Mouse (Mus musculus) layer of hippocampus, postnatal 36 days (tissue): ENCODE data around the gene Ehd3. TPM values are rescaled to one million over a fixed set of nuclear protein-coding genes. Genes with fewer than 3 reads are reported as not detected.
"Not testable (repeated sequence)": the region's sequence is repeated elsewhere in the genome, so short reads cannot be mapped to it uniquely, and the experiment has no call there.

Source experiments
- DNase-seq, 2 experiments: peaks; one replicate each; pipeline ENCODE4 v3.0.0; 2022
- total RNA-seq, 2 experiments: library from RNA; stranded (reverse); gene quantifications; 2 replicates each; pipeline ENCODE4 v1.2.3; 2021

The Ehd3 gene
- total RNA-seq, 2 experiments from 2014 or later: 133 to 146 TPM

GRCm38 (mm10) chr17:73826106-73826505, 22.2 kb downstream of the Ehd3 start:
- DNase-seq: no peak

GRCm38 (mm10) chr17:73827446-73827845, 23.5 kb downstream of the Ehd3 start:
- DNase-seq: no peak

GRCm38 (mm10) chr17:73830511-73830910, 26.6 kb downstream of the Ehd3 start:
- peak; percentile 64 to 68 for DNase-seq

DNA sequence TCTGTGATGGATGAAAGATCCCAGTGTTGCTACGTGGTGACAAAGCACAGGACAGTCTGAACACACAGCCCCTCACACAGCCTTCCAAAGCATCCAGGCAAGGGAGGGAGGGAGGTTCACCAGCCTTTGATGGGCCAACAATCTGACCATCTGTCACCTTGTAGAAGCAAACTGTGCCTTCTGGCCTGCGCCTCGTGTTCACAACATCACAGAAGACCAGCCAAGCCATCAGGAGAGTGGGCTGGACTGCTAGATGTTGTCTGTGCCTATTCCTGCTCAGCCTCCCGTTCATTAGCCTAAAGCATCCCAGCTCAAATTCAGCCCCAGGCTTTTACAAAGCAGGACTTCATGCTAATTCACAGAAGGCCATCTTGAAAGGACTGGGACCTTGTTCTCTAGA, 27.5 kb downstream of the Ehd3 start:
- DNase-seq: peak; percentile 83 to 86

DNA sequence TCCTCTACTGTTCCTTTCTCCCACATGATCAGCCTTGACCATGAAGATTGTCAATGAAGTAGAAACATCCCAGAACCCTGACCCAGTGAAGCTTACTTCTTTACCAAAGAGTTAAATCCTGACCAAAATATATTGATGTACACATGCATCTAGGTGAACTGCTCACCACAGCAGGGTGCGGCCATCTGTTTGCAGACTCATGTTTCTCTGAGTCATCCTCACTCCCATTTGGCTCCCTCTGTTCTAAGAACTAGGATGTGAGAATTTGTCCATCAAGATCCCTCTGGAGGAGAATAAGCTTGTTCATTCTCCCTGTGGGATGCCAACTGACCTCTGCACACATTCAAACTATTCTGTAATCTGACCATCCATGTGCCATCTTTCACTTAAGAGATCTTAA, 29.0 kb downstream of the Ehd3 start:
- DNase-seq: no peak

DNA sequence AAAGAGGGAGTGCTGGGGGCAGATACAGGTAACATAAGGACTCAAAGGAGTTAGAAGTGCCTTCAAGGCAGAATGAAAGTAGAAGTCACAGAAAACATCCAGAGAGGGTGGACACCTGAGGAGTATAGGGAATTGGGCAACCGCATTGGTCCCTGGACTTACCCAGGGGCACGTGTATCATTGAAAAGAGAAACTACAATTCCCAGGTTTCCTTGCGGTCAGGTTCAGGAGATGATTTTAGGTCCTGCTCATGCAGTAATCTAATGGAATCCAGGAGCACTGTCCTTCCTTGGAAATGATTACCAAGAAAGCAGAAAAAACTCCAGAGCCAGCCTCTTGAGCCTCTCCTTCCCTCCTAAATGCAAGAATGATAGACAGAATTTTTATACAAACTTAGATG, 29.5 kb downstream of the Ehd3 start:
- DNase-seq: no peak

GRCm38 (mm10) chr17:73836601-73837000, 32.7 kb downstream of the Ehd3 start:
- DNase-seq: no peak

GRCm38 (mm10) chr17:73837244-73837643, 33.3 kb downstream of the Ehd3 start:
- DNase-seq: no peak

DNA sequence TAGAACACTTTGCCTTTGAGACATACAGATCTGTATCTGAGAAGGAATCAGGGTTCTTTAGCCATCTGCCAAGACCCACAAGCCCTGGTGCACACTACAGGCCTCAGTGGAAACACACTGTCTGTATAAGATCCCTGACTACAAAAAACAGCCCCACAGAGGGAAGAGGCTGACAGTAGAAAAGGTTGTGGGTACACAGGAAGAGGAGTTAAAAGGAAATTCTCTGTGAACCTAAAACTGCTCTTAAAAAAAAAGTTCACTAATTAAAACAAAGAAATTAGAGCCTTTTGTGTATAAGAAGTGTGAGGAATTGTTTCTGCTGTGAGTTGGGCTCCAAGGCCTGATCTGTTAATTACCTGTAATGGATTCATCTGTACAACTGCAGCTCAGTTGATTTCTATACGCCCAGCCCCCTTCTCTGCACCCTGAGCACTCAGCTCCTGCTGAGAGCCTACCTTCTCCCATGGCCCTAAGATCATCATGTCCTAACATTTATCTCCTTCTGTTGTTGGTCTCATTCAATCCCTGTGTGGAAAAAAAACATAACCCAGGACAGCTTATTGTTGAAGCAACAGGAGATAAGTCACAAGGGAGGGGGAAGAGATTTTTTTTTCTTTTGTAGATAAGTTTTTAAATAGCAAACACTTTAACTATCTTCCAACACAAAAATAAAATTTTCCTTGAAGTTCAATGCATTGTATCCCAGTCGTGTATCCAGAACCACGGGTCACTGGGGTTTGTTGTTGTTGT, 35.3 kb downstream of the Ehd3 start:
- DNase-seq: no peak

DNA sequence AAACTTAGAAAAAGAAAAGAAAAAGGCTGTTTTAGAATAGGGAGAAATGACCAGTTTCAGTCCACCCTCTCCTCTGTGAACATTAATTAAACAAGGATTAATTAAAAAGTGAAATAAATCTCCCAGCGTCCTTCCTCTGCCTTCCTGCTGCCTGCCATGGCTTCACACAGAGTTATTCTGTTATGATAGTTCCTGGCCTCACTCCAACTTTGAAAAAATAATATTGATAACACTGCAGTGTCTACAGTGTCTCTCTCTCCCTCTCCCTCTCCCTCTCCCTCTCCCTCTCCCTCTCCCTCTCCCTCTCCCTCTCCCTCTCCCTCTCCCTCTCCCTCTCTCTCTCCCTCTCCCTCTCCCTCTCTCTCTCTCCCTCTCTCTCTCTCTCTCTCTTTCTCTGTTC, 35.9 kb downstream of the Ehd3 start:
- not testable (repeated sequence) for DNase-seq

GRCm38 (mm10) chr17:73842963-73843362, 39.0 kb downstream of the Ehd3 start:
- DNase-seq: no peak

DNA sequence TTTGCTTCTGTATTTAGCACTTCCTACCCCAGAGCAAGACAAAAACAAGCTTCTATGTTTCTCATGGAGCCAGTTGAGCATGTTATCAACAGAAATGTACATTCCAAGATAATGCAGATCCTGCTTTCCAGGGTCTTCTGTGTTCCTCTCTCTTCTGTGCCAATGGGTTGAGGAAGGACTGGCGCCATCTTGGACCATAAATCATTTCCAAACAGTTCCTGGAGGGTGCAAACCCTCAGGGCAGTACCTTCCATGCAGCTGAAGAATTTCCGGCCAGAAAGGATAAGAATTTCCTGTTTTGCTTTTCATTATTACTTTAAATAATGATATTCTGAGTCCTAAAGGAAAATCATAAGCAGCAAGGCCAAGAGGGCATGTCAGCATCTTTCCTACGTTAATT, 41.7 kb downstream of the Ehd3 start:
- no peak for DNase-seq

- no peak for DNase-seq
Measured at GRCm38 (mm10) chr17:73847399-73847798, 43.5 kb downstream of the Ehd3 start.

GRCm38 (mm10) chr17:73853041-73853440, 49.1 kb downstream of the Ehd3 start:
- no peak for DNase-seq

DNA sequence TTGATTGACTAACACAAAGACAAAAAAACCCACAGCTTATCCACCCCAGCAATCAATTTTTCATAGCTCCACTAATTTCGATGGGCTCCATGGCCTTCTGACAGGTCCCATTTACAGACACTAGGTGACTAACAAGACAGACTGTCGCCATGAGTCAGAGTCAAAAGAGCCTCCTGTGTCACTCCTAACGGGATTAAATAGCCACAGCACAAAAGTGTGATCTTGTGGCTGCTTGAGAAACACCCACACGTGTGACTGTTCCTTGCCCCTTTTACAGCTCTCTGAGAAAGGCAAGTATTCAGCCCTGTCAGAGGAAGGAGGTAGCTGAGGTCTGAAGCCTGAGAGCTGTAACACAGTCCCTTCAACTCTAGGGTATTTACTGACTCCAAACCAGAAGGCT, 49.8 kb downstream of the Ehd3 start:
- DNase-seq: no peak

GRCm38 (mm10) chr17:73869008-73869685, 65.2 kb downstream of the Ehd3 start:
- DNase-seq: no peak

GRCm38 (mm10) chr17:73870956-73871605, 67.1 kb downstream of the Ehd3 start:
- no peak for DNase-seq

GRCm38 (mm10) chr17:73875268-73875667, 71.3 kb downstream of the Ehd3 start:
- DNase-seq: no peak

GRCm38 (mm10) chr17:73875674-73876073, 71.7 kb downstream of the Ehd3 start:
- no peak for DNase-seq

GRCm38 (mm10) chr17:73879262-73879916, 75.5 kb downstream of the Ehd3 start:
- DNase-seq: no peak

- no peak for DNase-seq
Measured at GRCm38 (mm10) chr17:73880286-73880685, 76.4 kb downstream of the Ehd3 start.

- DNase-seq: no peak
Measured at GRCm38 (mm10) chr17:73881295-73881694, 77.4 kb downstream of the Ehd3 start.
